Mouse (Mus musculus): ENCODE results near the gene Slc25a13.

- no peak for TF ChIP-seq CTCF (IDR thresholded peaks at IDR 0.05)
- no peak for TF ChIP-seq POLR2A (IDR thresholded peaks at IDR 0.05; ENCODE audit: insufficient read depth, low read depth, low read length)
Observed at GRCm38 (mm10) chr6:6191596-6192337, 25.2 kb downstream of the Slc25a13 start.

All from heart, adult 2 months (tissue).